8 mouse cellular contexts compared by ENCODE assay signal in the genomic region with DNA sequence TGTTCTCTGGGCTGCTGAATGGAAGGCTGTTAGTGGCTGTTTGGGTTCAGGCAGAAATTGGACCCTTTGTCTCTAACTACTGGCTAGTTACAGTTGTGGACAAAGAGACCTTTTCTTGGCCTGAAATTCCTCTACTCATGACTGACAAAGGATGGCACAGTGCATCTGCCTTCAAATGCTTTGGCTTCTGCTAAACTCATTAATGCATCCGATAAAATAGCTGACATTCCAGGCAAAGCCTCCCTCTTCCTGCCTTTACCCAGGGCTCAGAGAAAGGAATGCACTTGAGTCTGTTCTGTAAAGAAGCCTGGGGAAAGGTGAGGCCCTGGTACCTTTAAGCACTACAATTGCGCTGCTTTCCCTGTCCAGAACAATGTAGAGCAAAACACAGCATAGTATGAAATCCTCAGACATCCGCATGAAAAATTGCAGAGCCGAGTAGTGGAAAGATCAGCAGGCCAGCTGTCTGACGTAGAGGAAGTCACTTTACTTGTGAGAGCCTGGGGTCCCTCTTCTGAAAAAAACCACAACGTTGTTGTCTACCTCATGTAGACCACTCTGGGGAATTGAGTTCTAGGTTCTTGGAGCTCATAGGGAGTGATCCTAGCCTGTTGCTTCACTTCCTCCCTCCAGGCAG.
DNase-seq lines count a peak whose midpoint lies in the region; ATAC-seq lines count a peak whose summit lies in the region.

No protein-coding gene starts in this region.

- H3K4me1 ChIP-seq in heart, embryonic 11.5 days (ENCODE audit: control insufficient read depth, insufficient read depth, low read length) = 0 out of 2 replicates have a peak, but pooled peaks cover 9% of the 10 kb centered on the region
- H3K4me1 ChIP-seq in lung, embryonic 16.5 days (replicated peaks; ENCODE audit: control insufficient read depth, insufficient read depth, low read length) = peaks cover 22% of the 10 kb centered on the region
- peaks cover 5% of the 10 kb centered on the region; the same call in 1 of the 2 replicates for H3K4me1 ChIP-seq in forebrain, embryonic 14.5 days (ENCODE audit: control insufficient read depth, insufficient read depth, low read length)

- H3K36me3 ChIP-seq in heart, embryonic 11.5 days (ENCODE audit: control insufficient read depth, insufficient read depth, low read length) = no peaks in the 10 kb centered on the region
- no peaks in the 10 kb centered on the region for H3K36me3 ChIP-seq in lung, embryonic 16.5 days (ENCODE audit: control insufficient read depth, insufficient read depth, low read length)
- H3K36me3 ChIP-seq in forebrain, embryonic 14.5 days (ENCODE audit: control insufficient read depth, insufficient read depth, low read length) = no peaks in the 10 kb centered on the region

- H3K27ac ChIP-seq in heart, embryonic 11.5 days (ENCODE audit: low read depth, low read length) = peak overlapping the region; percentile 16; the same call in 1 of the 2 replicates
- peak overlapping the region; percentile 80 for H3K27ac ChIP-seq in lung, embryonic 16.5 days (ENCODE audit: low read length)
- H3K27ac ChIP-seq in forebrain, embryonic 14.5 days (ENCODE audit: low read depth, low read length) = peak overlapping the region; percentile 14; the same call in 1 of the 2 replicates

- ATAC-seq in heart, embryonic 11.5 days (replicated peaks; ENCODE audit: insufficient number of reproducible peaks, low FRiP score, low TSS enrichment) = no peak
- peak; percentile 88 for ATAC-seq in lung, embryonic 16.5 days (ENCODE audit: low read depth)
- ATAC-seq in forebrain, embryonic 14.5 days = no peak

- H3K4me3 ChIP-seq in heart, embryonic 11.5 days (ENCODE audit: low read depth, low read length) = no peak overlapping the region
- H3K4me3 ChIP-seq in lung, embryonic 16.5 days (ENCODE audit: low read length) = no peak overlapping the region
- H3K4me3 ChIP-seq in forebrain, embryonic 14.5 days (ENCODE audit: low read depth, low read length) = no peak overlapping the region

- H3K9ac ChIP-seq in heart, embryonic 11.5 days (ENCODE audit: low read depth, low read length) = no peak overlapping the region
- H3K9ac ChIP-seq in lung, embryonic 16.5 days (ENCODE audit: low read length) = no peak overlapping the region
- H3K9ac ChIP-seq in forebrain, embryonic 14.5 days (ENCODE audit: low read length) = no peak overlapping the region; the same call in 1 of the 2 replicates

- H3K4me2 ChIP-seq in heart, embryonic 11.5 days = no peak overlapping the region
- H3K4me2 ChIP-seq in lung, embryonic 16.5 days (ENCODE audit: low read depth, low read length) = no peak overlapping the region
- no peak overlapping the region for H3K4me2 ChIP-seq in forebrain, embryonic 14.5 days (ENCODE audit: low read length)

- H3K9me3 ChIP-seq in heart, embryonic 11.5 days (replicated peaks; ENCODE audit: control insufficient read depth, low read length) = no peaks in the 10 kb centered on the region
- H3K9me3 ChIP-seq in lung, embryonic 16.5 days (ENCODE audit: control insufficient read depth, low read length) = no peaks in the 10 kb centered on the region
- H3K9me3 ChIP-seq in forebrain, embryonic 14.5 days (replicated peaks; ENCODE audit: control insufficient read depth, low read length) = no peaks in the 10 kb centered on the region

- H3K27me3 ChIP-seq in heart, embryonic 11.5 days (ENCODE audit: control insufficient read depth, insufficient read depth, low read length) = no peaks in the 10 kb centered on the region
- H3K27me3 ChIP-seq in lung, embryonic 16.5 days (ENCODE audit: control insufficient read depth, insufficient read depth, low read depth, low read length) = no peaks in the 10 kb centered on the region
- H3K27me3 ChIP-seq in forebrain, embryonic 14.5 days (replicated peaks; ENCODE audit: control insufficient read depth, insufficient read depth, low read length) = no peaks in the 10 kb centered on the region

- intact Hi-C loops in heart, postnatal 36 days (cut with DNase I) = no loop called here

- 34% methylated on average over 6 of the region's 6 CpGs for WGBS in heart, embryonic 11.5 days (ENCODE audit: insufficient replicate concordance)
- WGBS in lung, embryonic 16.5 days = 21% methylated on average over 6 of the region's 6 CpGs
- whole genome bisulfite sequencing in forebrain, embryonic 14.5 days = 60% methylated on average over 6 of the region's 6 CpGs

- no peak for DNase-seq in heart, postnatal 36 days
- no peak for DNase-seq in lung, postnatal 4 days
- no peak for DNase-seq in forebrain, embryonic 14.5 days (ENCODE audit: low spot score)
- DNase-seq in retina, embryonic 14.5 days (ENCODE audit: low spot score) = peak; percentile 23
- DNase-seq in spleen, postnatal 10 days (ENCODE audit: low spot score in 2 of 2) = no peak
- DNase-seq in cerebellum, postnatal 14 days = no peak

Comparison
In these comparisons a context has a peak if more than half of its experiments do, and no peak if none do; other contexts are left out.
1. H3K27ac ChIP-seq: peak in every context shown above with its lines; median percentile 80 in lung, embryonic 16.5 days; 16 in heart, embryonic 11.5 days; 14 in forebrain, embryonic 14.5 days.